Mouse (Mus musculus): ENCODE results near the gene H2afx.

DNA sequence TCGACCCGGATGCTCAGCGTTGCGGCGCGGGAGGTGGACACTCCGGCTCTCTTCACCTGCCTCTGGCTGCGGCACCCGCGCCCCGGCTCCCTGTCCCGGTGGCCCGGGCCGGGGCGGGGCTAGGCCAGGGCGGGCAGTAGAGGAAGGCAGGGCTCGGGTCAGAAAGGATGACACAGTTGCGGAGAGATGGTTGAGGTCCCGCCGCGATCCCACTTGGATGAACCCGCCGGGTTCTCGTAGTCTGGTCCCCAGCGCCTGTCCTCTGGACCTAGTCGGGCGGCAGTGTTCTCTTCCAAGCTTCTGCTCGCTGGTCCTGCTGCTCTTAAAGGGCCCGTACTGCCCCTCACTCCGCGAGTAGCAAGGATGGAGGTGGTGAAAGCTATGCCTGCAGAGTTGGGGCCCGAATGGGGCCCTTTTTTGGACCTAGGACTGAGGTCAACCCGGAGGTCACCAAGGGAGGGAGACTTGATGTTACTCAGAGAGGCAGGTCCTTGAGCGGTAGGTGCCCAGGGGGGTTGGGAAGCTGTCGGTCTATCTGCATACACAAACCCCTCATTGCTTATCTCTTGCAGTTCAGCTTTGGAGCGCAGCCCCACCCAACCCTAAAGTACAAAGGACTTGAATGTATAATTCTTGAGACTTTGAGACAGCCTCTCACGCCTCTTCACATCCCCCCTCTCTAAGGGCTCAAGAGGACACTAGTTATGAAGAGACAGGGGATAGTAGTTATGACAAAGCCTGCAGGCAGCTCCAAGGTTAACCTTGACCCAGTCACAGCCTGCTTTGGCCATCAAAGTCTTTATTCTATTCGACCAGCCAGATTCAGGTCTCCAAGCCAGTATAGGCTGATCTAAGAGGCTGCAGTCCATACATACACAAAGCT lies 46.2 kb upstream of the H2afx start, which contains the start of gene Abcg4:
- TF ChIP-seq POLR2A (IDR thresholded peaks at IDR 0.05; ENCODE audit: extremely low read depth, insufficient read depth, low read length): peak; percentile 26; the same call in 1 of the 2 replicates
- no peak for TF ChIP-seq CTCF (IDR thresholded peaks at IDR 0.05; ENCODE audit: extremely low read depth, insufficient read depth, low read length)

Measured in cortical plate, adult 2 months (tissue).